ENCODE assay signal across 28 mouse cellular contexts in the genomic region with DNA sequence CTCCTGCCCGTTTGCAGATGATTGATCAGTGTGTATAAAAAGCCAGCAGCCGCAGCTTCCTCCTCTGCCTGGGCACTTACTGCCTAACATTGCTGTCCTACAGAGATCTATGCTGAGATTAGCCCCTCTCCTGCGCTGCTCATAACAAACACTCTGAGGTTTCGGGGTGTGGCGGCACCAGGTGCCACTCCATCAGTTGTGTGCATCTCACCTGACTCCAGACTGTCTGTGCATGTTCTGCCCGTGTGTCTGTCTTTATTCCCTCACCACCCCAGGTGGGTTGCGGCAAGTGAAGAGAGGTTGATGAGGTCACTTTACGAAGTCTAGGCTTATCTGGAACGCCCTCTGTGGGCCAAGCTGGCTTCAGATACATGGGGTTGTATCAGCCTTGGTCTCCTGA. TPM values are rescaled to one million over a fixed set of nuclear protein-coding genes. Genes with fewer than 3 reads are reported as not detected.
DNase-seq lines count a peak whose midpoint lies in the region; ATAC-seq and TF ChIP-seq lines count a peak whose summit lies in the region.
"Had no signal": no experiment of that assay in that cellular context is flagged by ENCODE, and none has a peak within 500 bp of the region (broad histone marks: within the 10 kb centered on the region; RNA-seq: fewer than 3 reads in every experiment).

No protein-coding gene starts in this region.

- H3K9me3 ChIP-seq in midbrain, embryonic 10.5 days (replicated peaks) = no peaks in the 10 kb centered on the region
- H3K9me3 ChIP-seq: embryonic facial prominence, embryonic 12.5 days; limb, embryonic 10.5 days; neural tube, embryonic 12.5 days had no signal

- no peaks in the 10 kb centered on the region for H3K36me3 ChIP-seq in thymus, adult 2 months (ENCODE audit: control insufficient read depth, insufficient read depth, low read length)
- no peaks in the 10 kb centered on the region for H3K36me3 ChIP-seq in midbrain, embryonic 10.5 days
- H3K36me3 ChIP-seq: embryonic facial prominence, embryonic 12.5 days; limb, embryonic 10.5 days; neural tube, embryonic 12.5 days had no signal

- peak; percentile 57 for ATAC-seq in megakaryocyte, adult 5-6 weeks (ENCODE audit: poor library complexity, severe bottlenecking)
- ATAC-seq: forebrain, embryonic 14.5 days; liver, postnatal 0 days had no signal

- H3K4me1 ChIP-seq in thymus, adult 2 months (replicated peaks; ENCODE audit: control insufficient read depth, insufficient read depth, low read length) = peaks cover 11% of the 10 kb centered on the region
- H3K4me1 ChIP-seq in midbrain, embryonic 10.5 days = no peaks in the 10 kb centered on the region
- H3K4me1 ChIP-seq: embryonic facial prominence, embryonic 12.5 days; limb, embryonic 10.5 days; neural tube, embryonic 12.5 days had no signal

- no peak for TF ChIP-seq POLR2A in thymus, adult 2 months (IDR thresholded peaks at IDR 0.05; ENCODE audit: control insufficient read depth, extremely low read depth, insufficient read depth, low read length, poor library complexity)

- 1% methylated on average over 9 of the region's 9 CpGs for WGBS in thymus, adult 2 months
- 64% methylated on average over 9 of the region's 9 CpGs for WGBS in midbrain, embryonic 10.5 days

- peak; percentile 17 for DNase-seq in thymus, postnatal 14 days
- DNase-seq in thymus, adult 2 months = no peak
- peak; percentile 91 for DNase-seq in T-cell, adult 2 months (ENCODE audit: low spot score)
- no peak for DNase-seq in midbrain, embryonic 10.5 days (ENCODE audit: low spot score)
- no peak for DNase-seq in adrenal gland, adult 18-20 months (ENCODE audit: low spot score in 2 of 2)
- no peak for DNase-seq in left cerebral cortex, adult 9 months (ENCODE audit: low spot score in 2 of 2)
- DNase-seq: adrenal gland, adult 2 months; cerebellum, adult 2 months; gastrocnemius, postnatal 14 days; kidney, adult 8-10 months; kidney, postnatal 25 days; liver, postnatal 0 days; lung, postnatal 10 days; right cerebral cortex, adult 18-20 months had no signal

- TF ChIP-seq CTCF in thymus, adult 2 months (IDR thresholded peaks at IDR 0.05; ENCODE audit: borderline replicate concordance, control insufficient read depth, extremely low read depth, insufficient read depth, low read length, poor library complexity) = no peak

- H3K4me3 ChIP-seq in thymus, adult 2 months (ENCODE audit: control insufficient read depth, insufficient read depth, low read length) = no peak overlapping the region
- no peak overlapping the region for H3K4me3 ChIP-seq in midbrain, embryonic 10.5 days
- H3K4me3 ChIP-seq: embryonic facial prominence, embryonic 12.5 days; erythroblast, embryonic 14.5 days; limb, embryonic 10.5 days; neural tube, embryonic 12.5 days had no signal

- no peaks in the 10 kb centered on the region for H3K27me3 ChIP-seq in thymus, adult 2 months (ENCODE audit: control insufficient read depth, insufficient read depth, low read length)
- no peaks in the 10 kb centered on the region for H3K27me3 ChIP-seq in midbrain, embryonic 10.5 days (ENCODE audit: low read depth, poor library complexity, severe bottlenecking)
- H3K27me3 ChIP-seq: embryonic facial prominence, embryonic 12.5 days; neural tube, embryonic 12.5 days had no signal

- no peak overlapping the region for H3K27ac ChIP-seq in thymus, adult 2 months (ENCODE audit: control insufficient read depth, insufficient read depth, low read length)
- no peak overlapping the region for H3K27ac ChIP-seq in midbrain, embryonic 10.5 days (replicated peaks)
- H3K27ac ChIP-seq: embryonic facial prominence, embryonic 12.5 days; limb, embryonic 10.5 days; neural tube, embryonic 12.5 days had no signal

RNA-seq across cellular contexts. Expression of a gene that starts 16.4 kb away (rescaled TPM):
- polyA plus RNA-seq in thymus, adult 2 months (2012; rRNA removed) = 0.18 and 0.20 TPM in 2 replicates
- total RNA-seq in megakaryocyte, adult 5-6 weeks (2015) = not detected in 2 replicates
- not detected in 2 replicates for total RNA-seq in megakaryocyte, adult 5-6 weeks (2017)
- 0.12 and 0.19 TPM in 2 replicates for polyA plus RNA-seq in midbrain, embryonic 10.5 days (2016; fragmentation: Nextera tagmentation; extraction: Ambion mirVana)
- total RNA-seq in adrenal gland, adult 18-20 months (2021) = not detected
- total RNA-seq: adrenal gland, adult 2 months; gastrocnemius, postnatal 14 days; heart, adult 8-10 months; left cerebral cortex, adult 18-20 months; liver, adult 2 months; MEL had no signal
- polyA plus RNA-seq: adrenal gland, adult 2 months; erythroblast, embryonic 14.5 days; forebrain, embryonic 14.5 days; heart, postnatal 0 days; liver, adult 2 months; liver, postnatal 0 days; midbrain, embryonic 11.5 days; small intestine, adult 2 months; stomach, embryonic 14.5 days had no signal

RNA-seq across cellular contexts. Expression of a gene that starts 17.8 kb away (rescaled TPM):
- 2.5 and 3.0 TPM in 2 replicates for polyA plus RNA-seq in thymus, adult 2 months (2012; rRNA removed)
- not detected in 2 replicates for total RNA-seq in megakaryocyte, adult 5-6 weeks (2015)
- total RNA-seq in megakaryocyte, adult 5-6 weeks (2017) = 0.18 TPM in 1 of 2 replicates, not detected in the other
- polyA plus RNA-seq in midbrain, embryonic 10.5 days (2016; fragmentation: Nextera tagmentation; extraction: Ambion mirVana) = 19.8 and 25.7 TPM in 2 replicates
- total RNA-seq in adrenal gland, adult 18-20 months (2021) = 1 to 10 TPM; 6.2 to 6.3 TPM

RNA-seq across cellular contexts. Expression of a gene that starts 28.0 kb away (rescaled TPM):
- polyA plus RNA-seq in thymus, adult 2 months (2012; rRNA removed) = 7.2 and 7.4 TPM in 2 replicates
- total RNA-seq in megakaryocyte, adult 5-6 weeks (2015) = 22.6 and 32.1 TPM in 2 replicates
- total RNA-seq in megakaryocyte, adult 5-6 weeks (2017) = 14.0 and 19.5 TPM in 2 replicates
- polyA plus RNA-seq in midbrain, embryonic 10.5 days (2016; fragmentation: Nextera tagmentation; extraction: Ambion mirVana) = 0.89 and 1.1 TPM in 2 replicates
- under 1 TPM; 0.10 TPM for total RNA-seq in adrenal gland, adult 18-20 months (2021)
- total RNA-seq: MEL had no signal
- polyA plus RNA-seq: erythroblast, embryonic 14.5 days had no signal

RNA-seq across cellular contexts. Expression of a gene that starts 43.2 kb away (rescaled TPM):
- polyA plus RNA-seq in thymus, adult 2 months (2012; rRNA removed) = 0.43 and 0.49 TPM in 2 replicates
- total RNA-seq in megakaryocyte, adult 5-6 weeks (2015) = not detected in 2 replicates
- total RNA-seq in megakaryocyte, adult 5-6 weeks (2017) = 0.45 TPM in 1 of 2 replicates, not detected in the other
- polyA plus RNA-seq in midbrain, embryonic 10.5 days (2016; fragmentation: Nextera tagmentation; extraction: Ambion mirVana) = 0.32 TPM in 1 of 2 replicates, not detected in the other
- not detected for total RNA-seq in adrenal gland, adult 18-20 months (2021)
- total RNA-seq: adrenal gland, adult 2 months; gastrocnemius, postnatal 14 days; heart, adult 8-10 months; left cerebral cortex, adult 18-20 months had no signal
- polyA plus RNA-seq: adrenal gland, adult 2 months; cerebellum, adult 2 months; erythroblast, embryonic 14.5 days; forebrain, embryonic 14.5 days; liver, adult 2 months had no signal

RNA-seq across cellular contexts. Expression of a gene that starts 53.0 kb away (rescaled TPM):
- 23.5 and 24.4 TPM in 2 replicates for polyA plus RNA-seq in thymus, adult 2 months (2012; rRNA removed)
- 2.1 and 2.4 TPM in 2 replicates for total RNA-seq in megakaryocyte, adult 5-6 weeks (2015)
- total RNA-seq in megakaryocyte, adult 5-6 weeks (2017) = 2.7 and 4.7 TPM in 2 replicates
- polyA plus RNA-seq in midbrain, embryonic 10.5 days (2016; fragmentation: Nextera tagmentation; extraction: Ambion mirVana) = 27.5 and 28.7 TPM in 2 replicates
- total RNA-seq in adrenal gland, adult 18-20 months (2021) = 10 to 100 TPM; 11.0 to 12.3 TPM

Comparison
In these comparisons a context has a peak if more than half of its experiments do, and no peak if none do; other contexts are left out.
1. DNase-seq: peak in thymus, postnatal 14 days (single experiment) and T-cell, adult 2 months (single experiment); none in thymus, adult 2 months (single experiment), midbrain, embryonic 10.5 days (single experiment), adrenal gland, adult 18-20 months (0 of 2) and left cerebral cortex, adult 9 months (0 of 2).
2. RNA of a gene that starts 17.8 kb away (total RNA-seq): 6.2 to 6.3 TPM in adrenal gland, adult 18-20 months; 0.18 TPM in megakaryocyte, adult 5-6 weeks; every median in the first group is over 4 times any median in the second.
3. RNA of a gene that starts 28.0 kb away (total RNA-seq): 14.0 to 32.1 TPM in megakaryocyte, adult 5-6 weeks; 0.10 TPM in adrenal gland, adult 18-20 months; every median in the first group is over 10 times any median in the second.